Mouse (Mus musculus) megakaryocyte, embryonic 14.5 days (primary cell): ENCODE data around the gene Prdx1. TPM values are rescaled to one million over a fixed set of nuclear protein-coding genes. Genes with fewer than 3 reads are reported as not detected.
A peak's percentile ranks its signal among the peaks of the same experiment; 100 is the strongest.

ENCODE experiments used
- H3K27me3 ChIP-seq: replicated peaks from 2 replicates; pipeline ENCODE3; 2012; ENCODE audit warnings: inconsistent platforms
- H3K36me3 ChIP-seq: replicated peaks from 2 replicates; pipeline ENCODE3; 2012; ENCODE audit warnings: low read length, inconsistent platforms, mixed read lengths
- H3K4me1 ChIP-seq: 2 replicates; pipeline ENCODE4 v1.6.1; 2012; ENCODE audit warnings: inconsistent platforms
- H3K4me3 ChIP-seq: replicated peaks from 2 replicates; pipeline ENCODE3; 2012; ENCODE audit warnings: moderate library complexity, mild to moderate bottlenecking, inconsistent platforms
- H3K9me3 ChIP-seq: 2 replicates; pipeline ENCODE4 v1.6.1; 2012; ENCODE audit warnings: inconsistent platforms
- FLI1 ChIP-seq: IDR thresholded peaks from 2 replicates; pipeline ENCODE4 v1.6.1; 2012; ENCODE audit warnings: low read length, inconsistent platforms, mixed read lengths
- GATA1 ChIP-seq: IDR thresholded peaks from 3 replicates; pipeline ENCODE4 v1.6.1; 2012; ENCODE audit warnings: mixed read lengths, low read length, inconsistent platforms, borderline replicate concordance
- polyA plus RNA-seq: library from polyadenylated mRNA; stranded (reverse); fragments of >175 nt; gene quantifications from 2 replicates; pipeline ENCODE4 v1.2.3, GENCODE M21; 2012; ENCODE audit warnings: low replicate concordance; ENCODE audit not compliant: insufficient read depth

Gene Prdx1
- polyA plus RNA-seq, 1 experiment = 13.8 TPM

DNA sequence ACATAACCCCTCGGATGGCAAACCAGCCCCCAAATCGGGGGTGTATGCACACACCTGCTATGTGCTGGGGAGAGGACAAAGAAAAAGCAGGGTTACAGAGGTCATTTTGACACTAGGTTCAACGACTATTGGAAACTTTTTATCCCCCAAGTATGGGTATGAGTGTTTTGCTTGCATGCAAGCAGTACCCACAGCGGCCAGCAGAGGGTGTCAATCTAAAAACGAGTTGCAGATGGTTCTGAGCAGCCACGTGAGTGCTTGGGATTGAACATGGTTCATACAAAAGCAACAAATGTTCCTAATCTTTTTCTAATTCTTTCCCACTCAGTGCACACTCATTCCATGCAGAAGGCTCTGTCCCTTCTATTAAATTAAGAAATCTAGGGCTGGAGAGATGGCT, 18.5 kb downstream of the Prdx1 start:
- Histone ChIP-seq H3K4me3 (no peak overlapping the region), H3K27me3 (no peaks in the 10 kb centered on the region), H3K9me3 (no peaks in the 10 kb centered on the region), H3K36me3 (peaks cover 44% of the 10 kb centered on the region), H3K4me1 (peaks cover 19% of the 10 kb centered on the region; the same call in 1 of the 2 replicates)
- TF ChIP-seq FLI1 (no peak), GATA1 (no peak)

DNA sequence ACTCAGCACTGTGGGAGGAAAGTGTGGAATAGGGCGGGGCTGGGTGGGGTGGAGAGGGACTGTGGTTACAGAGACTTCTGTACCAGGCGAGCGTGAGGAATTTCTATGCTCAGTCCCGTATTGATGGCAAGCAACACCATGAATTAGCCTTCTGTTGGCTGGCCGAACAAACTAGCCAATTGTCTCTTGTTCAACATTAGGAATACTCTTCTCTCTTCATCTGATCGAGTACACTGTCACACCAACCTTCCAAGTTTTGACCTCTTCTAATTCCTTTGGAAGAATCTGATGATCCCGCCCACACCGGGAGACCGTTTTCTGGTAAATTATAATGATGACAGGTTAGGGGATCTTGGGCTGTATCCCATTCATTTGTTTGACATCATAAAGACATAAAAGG, 22.3 kb downstream of the Prdx1 start:
- no peak for TF ChIP-seq FLI1
- TF ChIP-seq GATA1 = no peak

DNA sequence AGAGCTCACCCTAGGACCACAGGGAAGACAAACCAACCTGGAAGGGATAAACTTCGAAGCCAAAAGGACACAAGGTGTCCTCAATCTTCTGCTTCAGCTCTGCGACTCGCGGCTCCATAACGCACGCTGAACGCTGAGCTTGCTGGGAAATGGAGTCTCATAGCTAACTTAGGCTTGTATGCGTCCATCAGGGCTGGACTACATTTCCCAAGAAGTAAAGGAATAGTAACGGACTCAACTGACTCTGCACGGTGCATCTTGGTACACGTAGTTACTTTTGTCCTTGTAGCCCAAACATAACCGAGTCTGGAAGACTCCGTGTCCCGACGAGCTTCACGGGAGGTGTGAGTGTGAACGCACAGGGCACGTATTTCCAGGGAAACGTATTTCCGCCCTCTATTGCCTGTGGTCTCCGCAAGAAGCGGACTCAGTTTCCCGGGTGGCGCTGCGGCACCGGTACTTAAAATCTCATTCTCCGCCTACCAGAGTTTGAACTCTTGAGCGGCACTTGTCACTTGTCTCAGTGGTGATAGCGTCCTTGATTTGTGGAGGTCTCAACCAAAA, 22.9 kb downstream of the Prdx1 start, which contains the start of the genes Mmachc and Ccdc163:
Gene Mmachc, minus strand, starts transcription at position 206 of the 564 bp plus-strand sequence.
Gene Ccdc163, plus strand, starts transcription at position 309 of the 564 bp plus-strand sequence.
- Histone ChIP-seq H3K9me3 (no peaks in the 10 kb centered on the region), H3K36me3 (peaks cover 21% of the 10 kb centered on the region)
- TF ChIP-seq GATA1 = no peak
- no peak for TF ChIP-seq FLI1

More for the DNA sequence above, 22.3 kb downstream of the Prdx1 start:
- no peaks in the 10 kb centered on the region for H3K9me3 ChIP-seq
- H3K36me3 ChIP-seq = peaks cover 22% of the 10 kb centered on the region
- H3K27me3 ChIP-seq = no peaks in the 10 kb centered on the region
- peak overlapping the region; percentile 93 for H3K4me3 ChIP-seq
- peaks cover 32% of the 10 kb centered on the region for H3K4me1 ChIP-seq

DNA sequence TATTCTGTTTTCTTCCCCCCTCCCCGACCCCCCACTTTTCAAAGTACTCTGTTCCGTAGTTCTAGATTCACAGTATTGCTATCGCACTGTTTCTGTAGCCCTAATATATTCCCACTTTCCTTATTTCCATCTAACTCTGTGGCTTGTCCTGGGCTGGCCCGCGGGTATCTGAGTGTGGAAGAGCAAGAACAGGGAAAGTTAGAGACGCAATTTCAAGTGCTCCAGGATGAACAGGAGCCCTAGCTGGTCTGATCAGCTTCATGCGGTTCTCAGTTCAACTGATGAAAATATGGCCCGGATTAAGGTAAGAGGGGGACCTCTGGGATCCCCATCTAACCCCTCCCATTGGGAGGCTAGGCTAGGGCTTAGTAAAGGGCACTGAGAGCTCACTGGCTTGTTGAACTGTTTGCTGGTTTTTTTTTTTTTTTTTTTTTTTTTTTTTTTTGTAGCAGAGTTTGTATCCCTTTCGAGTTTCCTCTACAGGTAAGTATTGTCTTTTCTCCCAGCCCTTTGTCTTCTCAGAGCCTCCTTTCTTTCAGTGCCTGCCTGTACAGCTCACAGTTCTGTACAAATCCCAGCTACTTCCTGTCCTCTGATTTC, 23.5 kb downstream of the Prdx1 start:
- Histone ChIP-seq H3K4me1 (peaks cover 32% of the 10 kb centered on the region), H3K4me3 (peak overlapping the region; percentile 93), H3K27me3 (no peaks in the 10 kb centered on the region), H3K36me3 (peaks cover 17% of the 10 kb centered on the region), H3K9me3 (no peaks in the 10 kb centered on the region)
- TF ChIP-seq GATA1 = no peak
- TF ChIP-seq FLI1 = no peak

More for the DNA sequence above, 22.9 kb downstream of the Prdx1 start, which contains the start of the genes Mmachc and Ccdc163:
- Histone ChIP-seq H3K27me3 (no peaks in the 10 kb centered on the region), H3K4me1 (peaks cover 32% of the 10 kb centered on the region), H3K4me3 (peak within 1 kb of the TSS; percentile 93)

DNA sequence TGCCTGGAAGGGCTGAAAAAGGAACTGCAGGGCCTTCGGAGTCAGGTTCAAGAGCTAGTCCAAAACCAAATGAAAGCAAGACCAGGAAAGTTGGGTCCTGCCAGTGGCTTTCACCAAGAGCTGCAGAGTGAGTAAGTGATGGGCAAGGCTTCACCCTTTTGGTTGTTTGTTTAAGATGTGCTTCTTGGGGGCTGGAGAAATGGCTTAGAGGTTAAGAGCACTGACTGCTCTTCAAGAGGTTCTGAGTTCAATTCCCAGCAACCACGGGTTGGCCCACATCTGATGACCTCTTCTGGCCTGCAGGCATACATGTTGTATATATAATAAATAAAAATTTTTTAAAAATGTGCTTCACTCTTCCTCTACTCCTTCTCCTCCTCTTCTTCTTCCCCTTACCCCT, 24.8 kb downstream of the Prdx1 start:
- TF ChIP-seq GATA1 = no peak
- no peak for TF ChIP-seq FLI1
- H3K27me3 ChIP-seq = no peaks in the 10 kb centered on the region
- no peaks in the 10 kb centered on the region for H3K9me3 ChIP-seq
- no peak overlapping the region for H3K4me3 ChIP-seq
- H3K4me1 ChIP-seq = peaks cover 32% of the 10 kb centered on the region
- H3K36me3 ChIP-seq = peaks cover 16% of the 10 kb centered on the region

DNA sequence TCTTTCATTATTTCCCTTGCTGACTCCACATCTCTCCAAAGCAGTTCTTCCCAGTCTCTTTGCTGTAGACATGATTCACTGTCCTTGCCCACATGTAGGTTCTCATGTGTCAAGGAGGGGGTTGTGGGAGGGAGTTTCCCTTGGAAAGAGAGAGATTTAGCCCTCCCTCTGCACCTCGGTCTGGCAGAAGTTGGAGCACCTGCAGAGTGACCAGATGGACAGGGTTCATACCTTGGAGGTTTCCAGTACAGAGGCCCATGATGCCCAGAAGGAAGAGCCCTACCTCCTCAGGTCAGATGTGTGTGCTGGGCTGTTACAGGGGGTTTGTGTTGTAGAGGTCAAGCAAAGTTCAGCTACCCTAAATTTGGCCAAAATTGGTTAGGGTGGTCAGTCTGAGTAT, 27.2 kb downstream of the Prdx1 start:
- TF ChIP-seq FLI1 = no peak
- no peak for TF ChIP-seq GATA1
- no peaks in the 10 kb centered on the region for H3K9me3 ChIP-seq
- no peaks in the 10 kb centered on the region for H3K27me3 ChIP-seq
- no peak overlapping the region for H3K4me3 ChIP-seq
- H3K36me3 ChIP-seq = peaks cover 24% of the 10 kb centered on the region
- H3K4me1 ChIP-seq = peaks cover 19% of the 10 kb centered on the region

DNA sequence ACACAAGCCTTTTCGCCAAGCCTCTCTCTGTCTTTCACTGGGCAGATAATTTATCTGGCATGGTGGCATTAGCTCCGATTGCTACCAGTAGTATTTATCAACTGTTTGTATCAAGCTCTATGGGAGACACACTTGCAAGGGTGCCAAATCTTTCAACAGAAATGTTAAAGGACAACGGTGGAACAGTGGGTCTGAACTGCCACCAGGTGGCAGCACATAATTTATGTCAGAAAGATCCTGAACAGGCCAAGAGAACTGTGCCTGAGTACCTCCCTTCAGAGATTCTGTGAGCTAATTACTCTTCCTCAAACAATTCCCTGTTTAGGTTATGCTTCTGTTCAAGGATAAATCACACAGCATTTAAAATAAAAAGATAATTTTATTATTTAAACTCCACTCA, 34.1 kb downstream of the Prdx1 start:
- H3K36me3 ChIP-seq = peaks cover 14% of the 10 kb centered on the region
- peaks cover 21% of the 10 kb centered on the region for H3K4me1 ChIP-seq
- no peaks in the 10 kb centered on the region for H3K9me3 ChIP-seq
- H3K27me3 ChIP-seq = peaks cover 5% of the 10 kb centered on the region
- TF ChIP-seq FLI1 = no peak
- TF ChIP-seq GATA1 = no peak
- H3K4me3 ChIP-seq = no peak overlapping the region

DNA sequence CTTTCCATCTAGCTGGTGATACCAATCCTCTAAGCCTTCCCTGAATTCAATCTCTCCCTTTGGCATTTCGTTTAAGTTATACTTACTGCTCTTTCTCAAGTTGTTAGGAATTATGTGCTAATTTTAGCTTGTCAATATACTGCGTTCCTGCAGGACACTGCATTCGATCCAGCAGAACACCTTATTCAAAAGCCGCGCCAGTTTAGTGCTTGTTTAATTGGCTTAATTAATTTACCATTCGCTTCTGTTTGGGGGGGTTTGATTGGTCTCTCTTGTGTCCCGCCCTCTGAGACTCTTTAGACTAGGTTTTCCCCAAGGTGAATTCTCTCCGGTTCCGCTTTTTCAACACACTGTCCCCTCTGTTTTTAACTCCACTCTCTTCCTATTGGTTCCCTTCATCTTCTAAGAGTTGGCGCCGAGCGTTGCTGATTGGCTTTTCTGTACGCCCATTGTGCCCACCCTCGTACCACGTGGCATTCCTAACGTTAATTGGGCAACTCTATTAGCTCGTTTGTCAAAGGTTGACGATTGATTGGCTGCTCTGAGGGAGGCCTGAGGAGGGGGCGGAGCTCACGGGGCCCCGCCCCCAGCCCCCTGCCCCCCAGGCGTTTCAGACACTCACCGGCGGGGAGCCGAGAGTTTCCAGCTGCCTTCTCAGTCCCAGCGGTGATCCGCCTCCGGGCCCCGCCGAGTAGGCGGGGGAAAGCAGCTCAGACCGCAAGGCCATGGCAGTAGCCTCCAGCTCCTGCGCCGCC, 35.2 kb downstream of the Prdx1 start, which contains the start of gene Tesk2:
Gene Tesk2, plus strand, starts transcription at position 606 of the 755 bp plus-strand sequence.
- no peak for TF ChIP-seq FLI1
- TF ChIP-seq GATA1 = no peak

DNA sequence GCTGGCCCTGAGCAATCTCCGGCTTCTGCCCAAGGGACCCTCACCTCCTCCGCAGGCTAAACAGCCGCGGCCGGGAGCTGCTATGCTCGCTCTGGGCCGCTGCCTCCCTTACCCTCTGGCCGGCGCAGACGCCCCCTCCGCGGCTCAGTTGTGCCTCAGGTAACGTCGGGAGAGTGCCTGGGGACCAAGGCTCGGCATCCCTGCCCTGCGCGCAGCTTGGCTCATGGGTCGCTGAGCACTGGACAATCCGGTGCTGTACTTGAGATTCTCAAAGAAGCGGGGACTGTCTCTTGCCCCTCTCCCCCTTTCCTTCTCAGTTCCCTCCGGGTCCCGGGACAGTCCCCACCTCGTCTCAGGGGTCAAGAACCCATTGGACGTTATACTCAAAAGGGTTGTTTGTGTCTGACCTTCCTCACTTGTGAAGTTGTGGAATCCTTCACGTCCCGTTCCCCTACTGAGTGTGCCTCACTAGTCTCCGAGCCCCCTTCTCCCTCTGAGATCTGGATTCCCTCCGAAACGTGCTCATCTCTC, 35.8 kb downstream of the Prdx1 start:
- Histone ChIP-seq H3K36me3 (peaks cover under 1% of the 10 kb centered on the region), H3K27me3 (peaks cover 5% of the 10 kb centered on the region), H3K9me3 (no peaks in the 10 kb centered on the region), H3K4me3 (peak overlapping the region; percentile 94), H3K4me1 (peaks cover 21% of the 10 kb centered on the region)
- TF ChIP-seq GATA1 = no peak
- TF ChIP-seq FLI1 = no peak

More for the DNA sequence above, 35.2 kb downstream of the Prdx1 start, which contains the start of gene Tesk2:
- Histone ChIP-seq H3K4me1 (peaks cover 21% of the 10 kb centered on the region), H3K9me3 (no peaks in the 10 kb centered on the region), H3K36me3 (peaks cover 5% of the 10 kb centered on the region), H3K27me3 (peaks cover 5% of the 10 kb centered on the region), H3K4me3 (peak within 1 kb of the TSS; percentile 94)

DNA sequence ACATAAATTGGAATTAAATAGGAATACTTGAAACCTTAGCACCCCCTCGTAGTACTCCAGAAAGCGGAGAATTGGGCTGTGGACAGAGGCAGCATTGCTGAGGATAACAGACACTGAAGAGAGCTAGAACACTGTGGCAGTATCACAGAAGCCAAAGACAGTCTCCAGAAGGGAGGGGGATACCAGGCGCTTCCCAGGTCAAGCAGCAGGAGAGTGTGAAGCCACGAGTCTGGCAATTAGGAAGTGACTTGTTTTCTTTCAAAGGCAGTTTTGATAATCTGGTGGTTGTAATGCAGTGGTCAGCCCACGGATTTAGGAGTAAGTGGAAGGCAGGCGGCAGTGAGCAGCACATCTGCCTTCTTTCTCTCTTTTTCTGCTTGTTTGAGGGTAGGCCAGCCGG, 36.9 kb downstream of the Prdx1 start:
- Histone ChIP-seq H3K4me3 (peak overlapping the region; percentile 31), H3K27me3 (peaks cover 5% of the 10 kb centered on the region), H3K4me1 (peaks cover 21% of the 10 kb centered on the region), H3K36me3 (no peaks in the 10 kb centered on the region), H3K9me3 (no peaks in the 10 kb centered on the region)
- TF ChIP-seq GATA1 = no peak
